Mouse (Mus musculus): ENCODE measurements around the gene Vps50.

DNA sequence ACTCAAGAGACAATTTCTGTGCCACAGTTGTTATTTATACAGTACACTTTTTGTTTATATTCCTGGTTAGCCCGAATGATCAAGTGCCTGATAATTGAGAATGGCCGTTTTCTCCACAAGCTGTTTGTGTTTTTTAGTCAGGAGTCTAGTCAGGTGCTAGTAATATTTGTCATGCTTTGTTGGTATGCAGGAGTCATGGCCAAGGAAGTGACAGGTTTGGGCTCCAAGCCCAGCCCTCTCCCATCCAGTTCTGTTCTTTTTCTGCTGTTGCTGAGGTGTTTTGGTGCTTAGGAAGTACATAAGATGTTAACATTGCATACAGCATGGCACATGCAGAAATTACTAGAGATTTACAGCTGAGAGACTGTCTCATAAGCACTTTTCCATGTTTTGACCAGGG, 41.3 kb downstream of the Vps50 start:
- TF ChIP-seq EP300 (IDR thresholded peaks at IDR 0.05; ENCODE audit: insufficient read depth, low read depth, low read length) (no peak), POLR2A (IDR thresholded peaks at IDR 0.05; ENCODE audit: insufficient read depth, low read depth, low read length) (no peak), CTCF (IDR thresholded peaks at IDR 0.05) (no peak)

Data from heart, adult 2 months (tissue).